Mouse (Mus musculus) lung, postnatal 14 days (tissue): Measurements from ENCODE around the gene Tmem80.

Experiments used
- DNase-seq: peaks from one replicate; pipeline ENCODE4 v3.0.0; 2021

Tmem80 gene

GRCm38 (mm10) chr7:141327469-141328372 lies at the start of gene Tmem80, which contains the start of gene Deaf1:
TSS of gene Tmem80 (plus strand) at chr7:141327739.
TSS of gene Deaf1 (minus strand) at chr7:141327690.
- DNase-seq: peak; percentile 100

DNA sequence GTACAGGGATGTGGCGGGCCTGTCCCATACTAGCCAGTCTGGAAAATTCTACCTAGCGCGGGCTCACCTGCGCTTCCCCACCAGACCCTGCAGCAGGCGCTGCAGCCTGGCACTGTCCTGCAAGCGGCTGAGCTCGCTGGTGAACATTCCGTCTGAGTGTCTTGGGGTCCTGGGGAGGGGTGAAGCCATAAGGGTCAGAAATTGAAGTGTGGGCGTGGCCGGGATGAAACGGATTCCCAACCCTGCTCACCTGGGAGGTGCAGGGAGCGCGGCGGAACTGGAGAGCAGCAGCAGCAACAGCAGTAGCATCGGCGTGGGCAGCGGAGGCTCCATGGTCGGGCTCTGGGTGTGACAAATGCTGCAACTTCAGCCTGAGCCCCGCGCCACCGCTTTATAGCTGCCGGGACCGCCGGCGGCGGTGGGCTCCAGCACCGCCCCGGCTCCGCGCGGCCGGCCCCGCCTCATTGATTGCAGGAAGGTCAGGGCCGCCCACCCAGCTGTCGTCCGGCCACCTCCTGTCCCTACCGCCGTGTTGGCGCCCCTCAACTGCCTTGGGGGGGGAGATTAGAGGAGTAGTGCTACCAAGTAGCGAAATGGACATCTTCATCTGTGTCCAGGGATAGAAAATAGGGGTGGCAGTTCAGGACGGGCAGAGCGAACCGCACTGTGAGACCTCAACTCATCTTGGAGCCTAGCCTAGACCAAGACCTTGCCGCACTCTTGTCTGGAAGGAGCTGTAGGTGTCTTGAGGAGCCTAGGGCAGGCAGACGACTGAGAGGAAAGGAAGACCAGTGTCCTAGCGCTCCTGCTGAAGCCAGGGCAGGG lies 48.6 kb upstream of the Tmem80 start, which contains the start of gene Sct:
TSS of gene Sct (minus strand) at position 368 of the 825 bp plus-strand sequence.
- DNase-seq: no peak

GRCm38 (mm10) chr7:141281442-141281841 lies 46.1 kb upstream of the Tmem80 start:
- DNase-seq: no peak

- DNase-seq: no peak
Observed at GRCm38 (mm10) chr7:141282756-141283155, 44.8 kb upstream of the Tmem80 start.

DNA sequence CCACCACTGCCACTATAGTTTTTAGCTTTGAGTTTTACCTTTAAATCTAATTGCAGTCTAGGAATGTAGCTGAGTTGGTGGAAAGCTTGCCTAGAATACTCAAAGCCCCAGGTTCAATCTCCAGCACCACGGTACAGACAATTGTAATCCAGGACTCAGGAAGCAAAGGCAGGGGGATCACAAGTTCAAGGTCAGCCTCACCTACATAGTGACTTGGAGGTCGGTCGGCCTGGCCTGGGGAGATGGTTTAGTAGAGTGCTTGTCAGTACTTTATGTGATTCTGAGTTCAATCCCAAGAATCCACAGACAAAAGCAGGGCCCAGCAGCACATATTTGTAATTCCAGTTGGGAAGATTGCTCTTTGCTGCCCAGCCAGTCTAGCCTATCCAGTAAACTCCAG lies 39.5 kb upstream of the Tmem80 start:
- DNase-seq: no peak

DNA sequence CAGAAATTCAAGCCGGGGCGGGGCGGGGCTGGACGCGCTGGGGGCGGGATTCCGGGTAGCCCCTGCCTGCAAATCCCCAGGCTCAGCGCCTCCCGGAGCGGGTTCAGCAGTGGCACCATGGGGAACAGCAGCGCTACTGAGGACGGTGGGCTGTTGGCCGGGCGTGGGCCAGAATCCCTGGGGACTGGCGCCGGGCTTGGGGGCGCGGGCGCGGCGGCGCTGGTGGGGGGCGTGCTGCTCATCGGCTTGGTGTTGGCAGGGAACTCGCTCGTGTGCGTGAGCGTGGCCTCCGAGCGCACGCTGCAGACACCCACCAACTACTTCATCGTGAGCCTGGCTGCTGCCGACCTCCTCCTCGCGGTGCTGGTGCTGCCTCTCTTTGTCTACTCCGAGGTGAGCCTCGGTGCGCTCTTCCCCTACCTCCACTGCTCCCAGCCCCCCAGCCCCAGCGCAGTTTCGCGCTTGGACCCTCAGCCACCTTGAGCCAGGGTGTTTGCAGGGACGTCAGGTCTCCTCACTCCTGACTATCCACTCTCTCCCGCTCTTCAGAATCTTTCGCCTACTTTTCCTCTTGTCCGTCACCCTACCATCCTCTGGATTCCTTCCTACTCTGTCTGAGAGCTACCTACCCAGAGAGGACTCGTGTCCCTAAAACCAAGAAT lies 35.5 kb upstream of the Tmem80 start, which contains the start of gene Drd4:
TSS of gene Drd4 (plus strand) at position 86 of the 662 bp plus-strand sequence.
- no peak for DNase-seq

- no peak for DNase-seq
Observed at GRCm38 (mm10) chr7:141292583-141293388, 34.8 kb upstream of the Tmem80 start.

- DNase-seq: peak; percentile 39
Observed at GRCm38 (mm10) chr7:141293852-141294471, 33.6 kb upstream of the Tmem80 start.

DNA sequence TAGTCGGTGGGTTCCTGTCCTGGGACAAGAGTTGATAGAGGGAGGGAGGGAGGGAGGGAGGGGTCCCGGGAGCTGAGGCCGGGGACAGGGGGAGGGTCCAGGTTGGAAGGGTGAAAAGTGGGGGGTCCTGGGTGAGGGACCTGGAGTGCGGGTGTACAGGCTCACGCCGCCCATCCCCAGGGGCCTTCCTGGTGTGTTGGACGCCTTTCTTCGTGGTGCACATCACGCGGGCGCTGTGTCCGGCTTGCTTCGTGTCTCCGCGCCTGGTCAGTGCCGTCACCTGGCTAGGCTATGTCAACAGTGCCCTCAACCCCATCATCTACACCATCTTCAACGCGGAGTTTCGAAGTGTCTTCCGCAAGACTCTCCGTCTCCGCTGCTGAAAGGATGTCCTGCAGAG lies 33.1 kb upstream of the Tmem80 start:
- no peak for DNase-seq

DNA sequence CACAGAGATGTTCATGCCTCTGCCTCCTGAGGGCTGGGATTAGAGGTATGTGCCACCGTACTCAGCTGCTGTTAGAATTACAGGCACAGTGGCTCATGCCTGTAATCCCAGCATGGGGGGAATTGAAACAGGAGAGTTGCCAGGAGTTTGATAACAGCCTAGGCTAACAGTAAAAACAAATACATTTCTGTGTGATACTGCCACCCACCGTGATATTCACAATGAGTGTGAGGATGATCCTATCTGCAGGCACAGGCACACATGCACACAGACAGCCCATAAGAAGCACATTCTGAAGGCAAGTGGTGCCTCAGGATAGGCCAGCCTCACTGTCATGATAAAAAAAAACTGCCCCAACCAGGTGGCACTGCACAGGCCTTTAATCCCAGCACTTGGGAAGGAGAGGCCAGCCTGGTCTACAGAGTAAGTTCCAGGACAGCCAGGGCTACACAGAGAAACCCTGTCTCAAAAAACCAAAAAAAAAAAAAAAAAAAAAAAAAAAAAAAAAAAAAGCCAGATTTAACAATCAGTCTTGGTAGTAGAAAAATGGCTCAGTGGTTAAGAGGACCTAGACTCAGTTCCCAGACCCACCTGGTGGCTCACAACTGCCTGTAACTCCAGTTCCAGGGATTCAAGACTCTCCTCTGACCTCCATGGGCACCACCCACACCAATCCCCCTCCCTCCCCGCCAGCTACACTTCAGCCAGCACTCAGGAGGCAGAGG lies 29.5 kb upstream of the Tmem80 start:
- no peak for DNase-seq

DNA sequence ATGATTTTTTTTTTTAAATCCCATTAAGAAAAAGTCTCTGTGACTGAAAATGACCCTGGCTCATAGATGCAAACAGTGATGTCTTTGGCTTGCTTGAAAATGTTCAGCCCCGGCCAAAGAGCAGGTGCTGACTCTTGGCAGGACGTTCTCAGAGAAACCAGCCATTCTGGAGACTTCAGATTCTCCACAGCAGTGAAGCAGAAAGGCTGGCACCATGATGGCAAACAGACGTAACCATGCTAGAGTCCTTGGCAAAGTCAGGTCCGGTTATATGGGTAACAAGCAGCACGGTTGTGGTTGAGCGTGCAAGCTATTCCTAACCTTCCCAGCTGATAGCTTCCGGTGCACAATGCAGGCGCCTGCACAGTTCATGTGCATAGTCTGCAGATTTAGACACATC lies 28.4 kb upstream of the Tmem80 start:
- DNase-seq: no peak

DNA sequence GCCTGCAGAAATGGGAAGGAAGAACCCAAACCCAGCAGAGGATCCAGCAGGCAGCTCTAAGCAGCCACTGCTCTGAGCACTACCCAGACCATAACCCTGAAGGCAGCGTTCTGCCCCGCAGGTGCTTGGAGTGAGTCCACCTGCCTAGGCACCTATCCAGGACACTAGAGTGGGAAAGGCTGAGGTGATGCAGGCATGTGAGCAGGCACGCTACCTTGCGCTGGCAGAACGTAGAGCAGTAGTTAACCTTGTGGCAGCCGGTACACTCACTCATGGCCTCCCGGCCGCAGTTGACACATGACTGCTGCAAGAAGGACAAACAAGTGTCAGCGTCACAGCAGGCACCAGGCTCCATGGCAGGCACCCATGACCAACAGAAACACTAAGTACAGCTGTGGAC lies 26.2 kb upstream of the Tmem80 start:
- DNase-seq: no peak

DNA sequence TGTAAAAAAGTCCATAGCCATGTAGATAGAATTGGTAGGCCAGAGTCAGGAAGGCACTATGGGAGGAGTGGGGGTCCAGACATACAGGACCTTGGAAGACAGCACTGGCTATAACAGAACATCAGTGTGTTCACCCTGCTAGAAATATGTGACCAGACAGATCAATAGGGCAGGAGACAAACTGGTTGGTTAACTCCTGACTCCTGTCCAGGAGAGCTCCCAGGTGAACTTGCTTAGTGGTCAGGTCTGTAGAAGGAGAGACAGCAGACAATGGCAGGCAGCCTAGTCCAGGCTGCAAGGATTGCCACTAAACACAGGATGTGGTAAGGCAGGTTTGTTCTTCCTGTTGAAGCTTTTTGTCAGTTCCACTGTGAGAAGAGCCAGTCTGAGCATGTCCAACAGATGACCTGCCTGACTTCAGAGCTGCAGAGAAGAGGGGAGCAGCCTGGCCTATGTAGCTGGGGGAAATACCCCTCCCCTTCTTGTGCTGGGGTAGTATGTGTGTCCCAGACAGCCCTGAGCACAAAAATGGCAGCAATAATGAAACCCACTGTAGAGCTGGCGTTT lies 24.8 kb upstream of the Tmem80 start:
- no peak for DNase-seq

DNA sequence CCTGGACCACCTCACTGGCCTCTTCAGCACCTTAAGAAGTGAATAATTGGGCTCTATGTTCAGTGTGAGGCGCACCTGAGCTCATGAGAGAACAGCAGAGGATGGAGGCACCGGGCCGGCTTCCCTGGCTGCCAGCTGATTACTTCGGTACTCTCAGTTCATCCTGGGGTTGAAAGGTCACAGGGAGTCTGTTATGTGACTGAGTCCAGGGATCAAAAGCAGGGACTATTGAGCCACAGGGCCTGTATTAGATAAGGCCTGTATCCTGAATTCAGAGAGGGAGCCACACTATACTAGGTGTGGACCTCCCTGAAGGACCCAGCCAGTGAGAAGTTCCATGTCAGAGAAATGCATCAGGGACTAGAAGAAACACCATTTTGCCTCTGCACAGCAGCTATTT lies 23.0 kb upstream of the Tmem80 start:
- DNase-seq: no peak

- no peak for DNase-seq
Observed at GRCm38 (mm10) chr7:141314416-141314815, 13.1 kb upstream of the Tmem80 start.

DNA sequence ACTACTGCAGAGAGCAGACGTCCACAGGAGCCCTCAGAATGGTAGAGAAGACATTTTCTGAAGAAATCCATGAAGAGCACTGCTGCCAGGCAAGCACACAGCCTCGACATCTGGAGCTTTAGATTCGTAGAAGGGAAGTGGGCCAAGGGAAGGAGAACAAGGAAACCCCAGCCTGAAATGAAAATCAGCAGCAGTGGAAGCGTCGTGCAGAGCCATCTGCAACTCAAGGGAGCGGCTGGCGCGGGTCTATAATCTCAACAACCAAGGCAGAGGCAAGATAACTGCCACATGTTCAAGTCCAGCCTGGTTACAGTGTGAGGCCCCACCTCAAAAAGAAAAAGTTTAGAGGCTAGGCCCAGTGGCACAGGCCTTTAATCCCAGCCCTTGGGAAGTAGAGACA lies 12.5 kb upstream of the Tmem80 start:
- DNase-seq: no peak

DNA sequence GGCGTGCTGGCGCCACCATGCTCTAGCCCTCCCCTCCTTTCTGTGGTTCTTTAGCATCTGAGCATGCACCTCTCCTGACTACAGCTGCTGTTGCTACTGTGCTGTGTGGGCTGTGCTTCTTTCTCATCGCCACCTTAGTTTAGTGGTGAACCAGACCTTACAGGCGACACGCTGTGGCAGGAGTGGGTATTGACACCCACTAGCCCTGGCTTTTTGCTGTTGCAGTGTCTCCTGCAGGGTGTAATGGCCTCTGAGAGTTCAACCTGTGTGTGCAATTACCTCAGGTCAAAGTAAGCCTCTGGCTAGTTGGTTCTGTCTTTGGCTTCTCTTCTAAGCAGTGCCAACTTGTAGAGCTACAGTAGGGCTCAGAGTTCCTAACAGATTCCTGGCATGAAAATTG lies 11.6 kb upstream of the Tmem80 start:
- DNase-seq: peak; percentile 37

- no peak for DNase-seq
Observed at GRCm38 (mm10) chr7:141317619-141318132, 9.9 kb upstream of the Tmem80 start.

- no peak for DNase-seq
Observed at GRCm38 (mm10) chr7:141319446-141319845, 8.1 kb upstream of the Tmem80 start.

- no peak for DNase-seq
Observed at GRCm38 (mm10) chr7:141324686-141325085, 2.9 kb upstream of the Tmem80 start.
